Mouse (Mus musculus): ENCODE measurements around the gene Trpm1. TPM values are rescaled to one million over a fixed set of nuclear protein-coding genes. Genes with fewer than 3 reads are reported as not detected.

Gene Trpm1
- polyA plus RNA-seq, 1 experiment from 2014 or later: 0.21 TPM

DNA sequence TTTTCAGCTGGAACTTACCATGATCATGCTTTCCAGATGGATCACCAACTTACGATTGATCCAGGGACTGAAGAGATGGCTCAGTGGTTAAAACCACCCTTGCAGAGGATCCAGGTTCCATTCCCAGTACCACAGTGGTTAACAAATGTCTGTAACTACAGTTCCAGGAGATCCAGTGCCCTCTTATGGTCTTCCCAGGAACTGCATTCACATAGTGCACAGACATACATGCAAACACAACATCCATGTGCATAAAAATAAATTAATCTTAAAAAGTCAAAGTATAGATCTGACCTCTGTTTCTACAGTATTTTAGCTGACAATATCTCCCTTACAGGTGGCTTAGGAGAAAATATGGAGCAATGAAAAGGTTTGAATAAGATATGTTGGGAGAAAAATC lies 77.4 kb downstream of the Trpm1 start:
- TF ChIP-seq EP300 (optimal IDR thresholded peaks at IDR 0.05) (no peak), CTCF (IDR thresholded peaks at IDR 0.05; ENCODE audit: low read depth) (peak; percentile 41)
- H3K36me3 ChIP-seq (ENCODE audit: control insufficient read depth, insufficient read depth, low read length): no peaks in the 10 kb centered on the region
- no peak overlapping the region for H3K4me2 ChIP-seq (replicated peaks; ENCODE audit: low read depth)
- no peaks in the 10 kb centered on the region for H3K4me1 ChIP-seq (replicated peaks; ENCODE audit: control insufficient read depth, insufficient read depth)
- no peak for DNase-seq (ENCODE audit: low spot score)
- no peak overlapping the region for H3K4me3 ChIP-seq (ENCODE audit: low read depth, low read length)
- no peak overlapping the region for H3K27ac ChIP-seq (replicated peaks)
- no peak overlapping the region for H3K9ac ChIP-seq (ENCODE audit: low read length)
- no peaks in the 10 kb centered on the region for H3K27me3 ChIP-seq (ENCODE audit: control insufficient read depth, insufficient read depth, low read length)
- no peaks in the 10 kb centered on the region for H3K9me3 ChIP-seq (ENCODE audit: control insufficient read depth, low read length)
- WGBS: 100% methylated on average over 1 of the region's 1 CpGs
- no peak for ATAC-seq (ENCODE audit: low FRiP score, low TSS enrichment)

- WGBS: 69% methylated on average over 2 of the region's 2 CpGs
- TF ChIP-seq CTCF (IDR thresholded peaks at IDR 0.05; ENCODE audit: low read depth) (no peak), EP300 (optimal IDR thresholded peaks at IDR 0.05) (no peak)
These were observed 78.4 kb downstream of the Trpm1 start for GRCm38 (mm10) chr7:64231996-64232395.

DNA sequence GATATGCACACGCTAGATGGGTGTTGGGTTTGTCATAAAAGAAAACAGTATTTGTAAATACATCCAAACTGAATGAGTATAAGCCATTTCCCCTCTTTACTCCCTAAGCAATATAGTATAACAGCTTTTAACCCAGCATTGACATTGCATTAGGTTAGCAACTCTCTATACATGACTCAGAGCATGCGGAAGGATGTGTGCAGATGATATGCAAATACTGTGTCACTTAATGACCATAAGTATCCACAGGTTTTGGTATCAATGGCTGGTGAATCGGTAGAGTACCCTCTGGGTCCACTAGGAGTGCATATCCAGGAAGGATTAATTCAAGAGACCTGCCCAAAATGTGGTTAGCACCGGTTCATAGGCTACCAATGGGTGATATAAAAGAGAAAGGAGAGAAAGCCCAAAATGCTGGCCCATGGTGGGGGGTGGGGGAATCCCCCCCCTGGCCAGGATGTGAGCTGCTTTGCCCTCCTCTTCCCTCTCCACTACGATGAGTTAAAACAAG lies 80.7 kb downstream of the Trpm1 start:
- no peak for ATAC-seq (ENCODE audit: low FRiP score, low TSS enrichment)
- no peaks in the 10 kb centered on the region for H3K9me3 ChIP-seq (ENCODE audit: control insufficient read depth, low read length)
- 86% methylated on average over 5 of the region's 5 CpGs for WGBS
- no peak for DNase-seq (ENCODE audit: low spot score)
- no peak overlapping the region for H3K4me3 ChIP-seq (ENCODE audit: low read depth, low read length)
- no peak overlapping the region for H3K9ac ChIP-seq (ENCODE audit: low read length)
- H3K27ac ChIP-seq (replicated peaks): no peak overlapping the region
- no peaks in the 10 kb centered on the region for H3K36me3 ChIP-seq (ENCODE audit: control insufficient read depth, insufficient read depth, low read length)
- TF ChIP-seq CTCF (IDR thresholded peaks at IDR 0.05; ENCODE audit: low read depth) (no peak), EP300 (optimal IDR thresholded peaks at IDR 0.05) (no peak)
- H3K4me2 ChIP-seq (replicated peaks; ENCODE audit: low read depth): no peak overlapping the region
- no peaks in the 10 kb centered on the region for H3K27me3 ChIP-seq (ENCODE audit: control insufficient read depth, insufficient read depth, low read length)
- H3K4me1 ChIP-seq (replicated peaks; ENCODE audit: control insufficient read depth, insufficient read depth): no peaks in the 10 kb centered on the region

More at GRCm38 (mm10) chr7:64231996-64232395, 78.4 kb downstream of the Trpm1 start:
- Histone ChIP-seq H3K4me3 (ENCODE audit: low read depth, low read length) (no peak overlapping the region), H3K4me2 (replicated peaks; ENCODE audit: low read depth) (no peak overlapping the region), H3K9ac (ENCODE audit: low read length) (no peak overlapping the region), H3K4me1 (replicated peaks; ENCODE audit: control insufficient read depth, insufficient read depth) (no peaks in the 10 kb centered on the region), H3K36me3 (ENCODE audit: control insufficient read depth, insufficient read depth, low read length) (no peaks in the 10 kb centered on the region), H3K27ac (replicated peaks) (no peak overlapping the region), H3K9me3 (ENCODE audit: control insufficient read depth, low read length) (no peaks in the 10 kb centered on the region), H3K27me3 (ENCODE audit: control insufficient read depth, insufficient read depth, low read length) (no peaks in the 10 kb centered on the region)
- DNase-seq (ENCODE audit: low spot score) (no peak), ATAC-seq (ENCODE audit: low FRiP score, low TSS enrichment) (no peak)

DNA sequence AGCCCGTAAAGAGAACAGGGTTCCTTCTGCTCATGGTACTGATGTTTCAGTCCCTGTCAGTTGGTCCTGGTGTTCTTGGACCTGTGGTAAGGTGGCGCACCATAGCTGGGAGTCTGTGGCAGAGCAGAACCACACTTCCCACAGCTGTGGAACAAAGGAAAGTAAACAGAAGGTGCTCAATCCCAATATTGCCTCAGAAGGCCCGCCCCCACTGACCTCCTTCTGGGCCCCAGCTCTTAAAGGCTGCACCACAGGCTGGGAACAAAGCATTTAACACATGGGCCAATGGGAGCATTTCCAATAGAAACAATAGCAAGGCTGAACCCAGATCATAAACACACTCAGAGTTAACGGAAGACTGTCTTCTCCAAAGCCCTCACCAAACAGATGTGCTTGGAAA lies 82.9 kb downstream of the Trpm1 start:
- no peaks in the 10 kb centered on the region for H3K36me3 ChIP-seq (ENCODE audit: control insufficient read depth, insufficient read depth, low read length)
- no peak for ATAC-seq (ENCODE audit: low FRiP score, low TSS enrichment)
- H3K4me2 ChIP-seq (replicated peaks; ENCODE audit: low read depth): no peak overlapping the region
- no peaks in the 10 kb centered on the region for H3K4me1 ChIP-seq (replicated peaks; ENCODE audit: control insufficient read depth, insufficient read depth)
- H3K27me3 ChIP-seq (ENCODE audit: control insufficient read depth, insufficient read depth, low read length): no peaks in the 10 kb centered on the region
- H3K9me3 ChIP-seq (ENCODE audit: control insufficient read depth, low read length): no peaks in the 10 kb centered on the region
- H3K27ac ChIP-seq (replicated peaks): no peak overlapping the region
- no peak for DNase-seq (ENCODE audit: low spot score)
- TF ChIP-seq CTCF (IDR thresholded peaks at IDR 0.05; ENCODE audit: low read depth) (peak; percentile 17; the same call in 1 of the 2 replicates), EP300 (optimal IDR thresholded peaks at IDR 0.05) (no peak)
- WGBS: 50% methylated on average over 4 of the region's 4 CpGs
- H3K9ac ChIP-seq (ENCODE audit: low read length): no peak overlapping the region
- no peak overlapping the region for H3K4me3 ChIP-seq (ENCODE audit: low read depth, low read length)

DNA sequence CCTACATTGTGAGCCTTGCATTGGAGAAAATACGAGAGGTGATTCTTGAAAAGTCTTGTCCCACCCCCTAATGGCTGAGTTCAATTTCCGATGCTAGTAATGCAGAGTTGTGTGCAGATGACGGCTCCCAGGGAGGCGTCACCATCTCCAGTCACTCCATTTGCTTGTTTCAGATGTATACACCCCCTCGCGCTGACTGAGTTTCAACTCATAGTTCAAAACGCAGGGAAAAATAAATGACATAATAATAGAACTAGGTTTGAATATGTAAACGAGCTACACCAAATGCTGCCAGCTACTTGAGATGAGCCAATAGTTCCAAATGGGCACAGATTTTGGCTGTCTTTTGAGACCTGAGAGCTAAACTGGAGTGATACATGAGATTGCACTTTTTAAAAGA lies 84.1 kb downstream of the Trpm1 start:
- Histone ChIP-seq H3K27me3 (ENCODE audit: control insufficient read depth, insufficient read depth, low read length) (no peaks in the 10 kb centered on the region), H3K4me2 (replicated peaks; ENCODE audit: low read depth) (no peak overlapping the region), H3K27ac (replicated peaks) (no peak overlapping the region), H3K4me1 (replicated peaks; ENCODE audit: control insufficient read depth, insufficient read depth) (no peaks in the 10 kb centered on the region), H3K36me3 (ENCODE audit: control insufficient read depth, insufficient read depth, low read length) (no peaks in the 10 kb centered on the region), H3K4me3 (ENCODE audit: low read depth, low read length) (no peak overlapping the region), H3K9ac (ENCODE audit: low read length) (no peak overlapping the region), H3K9me3 (ENCODE audit: control insufficient read depth, low read length) (no peaks in the 10 kb centered on the region)
- TF ChIP-seq CTCF (IDR thresholded peaks at IDR 0.05; ENCODE audit: low read depth) (no peak), EP300 (optimal IDR thresholded peaks at IDR 0.05) (no peak)
- WGBS: 87% methylated on average over 8 of the region's 8 CpGs
- DNase-seq (ENCODE audit: low spot score) (no peak), ATAC-seq (ENCODE audit: low FRiP score, low TSS enrichment) (no peak)

DNA sequence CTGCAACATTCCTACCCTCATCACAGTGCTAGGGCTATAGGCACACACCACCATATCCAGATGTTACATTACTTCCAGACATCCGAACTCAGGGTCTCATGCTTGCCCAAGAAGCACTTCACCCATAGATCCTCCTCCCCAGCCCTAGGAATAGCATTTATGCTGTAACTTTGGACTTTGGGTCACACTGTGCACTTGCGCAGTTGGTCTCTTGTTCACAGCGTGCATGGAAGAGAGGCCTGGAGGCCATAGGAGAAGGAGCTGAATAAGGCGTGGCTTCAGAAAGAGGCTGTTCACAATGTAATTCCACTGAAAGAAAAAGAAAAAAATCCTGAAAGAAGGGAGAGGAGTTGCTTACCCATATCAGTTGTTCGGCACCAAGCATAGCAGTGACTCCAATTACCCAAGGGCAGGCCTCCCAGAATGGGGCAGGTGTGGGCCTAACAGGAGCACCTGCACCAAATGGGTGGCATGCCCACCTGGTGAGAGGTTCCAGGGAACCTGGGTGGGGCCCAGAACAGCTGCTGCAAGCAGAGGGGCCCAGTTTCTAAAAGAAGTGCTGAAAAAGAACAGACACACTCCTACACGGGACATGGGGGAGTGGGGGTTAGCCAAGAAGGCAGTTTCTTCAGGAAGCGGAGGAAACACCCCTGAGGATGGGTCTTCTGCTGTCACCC lies 84.9 kb downstream of the Trpm1 start:
- H3K27me3 ChIP-seq (ENCODE audit: control insufficient read depth, insufficient read depth, low read length): no peaks in the 10 kb centered on the region
- TF ChIP-seq CTCF (IDR thresholded peaks at IDR 0.05; ENCODE audit: low read depth) (no peak), EP300 (optimal IDR thresholded peaks at IDR 0.05) (no peak)
- no peaks in the 10 kb centered on the region for H3K4me1 ChIP-seq (replicated peaks; ENCODE audit: control insufficient read depth, insufficient read depth)
- no peak overlapping the region for H3K4me2 ChIP-seq (replicated peaks; ENCODE audit: low read depth)
- H3K9me3 ChIP-seq (ENCODE audit: control insufficient read depth, low read length): no peaks in the 10 kb centered on the region
- no peak overlapping the region for H3K9ac ChIP-seq (ENCODE audit: low read length)
- H3K4me3 ChIP-seq (ENCODE audit: low read depth, low read length): no peak overlapping the region
- H3K27ac ChIP-seq (replicated peaks): no peak overlapping the region
- DNase-seq (ENCODE audit: low spot score): no peak
- ATAC-seq (ENCODE audit: low FRiP score, low TSS enrichment): no peak
- WGBS: 72% methylated on average over 7 of the region's 7 CpGs
- H3K36me3 ChIP-seq (ENCODE audit: control insufficient read depth, insufficient read depth, low read length): no peaks in the 10 kb centered on the region

All from stomach, postnatal 0 days (tissue).